Comparison of ENCODE assay signal across 25 mouse cellular contexts in genomic region chr6:56367257-56367656, GRCm38 (mm10).
"Had no signal": no experiment of that assay in that cellular context is flagged by ENCODE, and none has a peak within 500 bp of the region (broad histone marks: within the 10 kb centered on the region; RNA-seq: fewer than 3 reads in every experiment).

No protein-coding gene starts in this region.

- DNase-seq: gastrocnemius, adult 2 months; gastrocnemius, postnatal 10 days; gastrocnemius, postnatal 25 days; heart, adult 18-20 months; heart, postnatal 10 days; heart, postnatal 36 days; kidney, adult 11 months; kidney, adult 2 months; kidney, adult 9 months; kidney, postnatal 14 days; kidney, postnatal 36 days; layer of hippocampus, adult 9-11 months; layer of hippocampus, postnatal 36 days; left cerebral cortex, postnatal 4 days had no signal

- H3K36me3 ChIP-seq: heart, embryonic 10.5 days; heart, embryonic 12.5 days; hindbrain, embryonic 13.5 days; hindbrain, embryonic 15.5 days; kidney, embryonic 15.5 days; limb, embryonic 13.5 days; limb, embryonic 15.5 days; liver, embryonic 12.5 days had no signal

- H3K27me3 ChIP-seq: hindbrain, embryonic 13.5 days; hindbrain, embryonic 15.5 days had no signal

- H3K27ac ChIP-seq: gastrocnemius, adult 2 months; heart, embryonic 10.5 days; hindbrain, embryonic 13.5 days; hindbrain, embryonic 15.5 days; hindbrain, postnatal 0 days; kidney, embryonic 15.5 days; kidney, postnatal 0 days; limb, embryonic 13.5 days; limb, embryonic 15.5 days; liver, embryonic 12.5 days; liver, embryonic 14.5 days had no signal

- H3K4me3 ChIP-seq: gastrocnemius, adult 2 months; heart, embryonic 10.5 days; heart, embryonic 12.5 days; hindbrain, embryonic 13.5 days; hindbrain, embryonic 15.5 days; kidney, embryonic 15.5 days; limb, embryonic 13.5 days; limb, embryonic 15.5 days; liver, embryonic 12.5 days had no signal

- H3K9ac ChIP-seq: heart, embryonic 12.5 days; hindbrain, embryonic 13.5 days; hindbrain, embryonic 15.5 days; kidney, embryonic 15.5 days; limb, embryonic 13.5 days; limb, embryonic 15.5 days; liver, embryonic 12.5 days; liver, embryonic 14.5 days had no signal

- H3K4me2 ChIP-seq: heart, embryonic 12.5 days; hindbrain, embryonic 13.5 days; hindbrain, embryonic 15.5 days; kidney, embryonic 15.5 days; limb, embryonic 13.5 days; limb, embryonic 15.5 days; liver, embryonic 12.5 days had no signal

- H3K9me3 ChIP-seq: heart, embryonic 10.5 days; heart, embryonic 12.5 days; hindbrain, embryonic 13.5 days; hindbrain, embryonic 15.5 days; kidney, embryonic 15.5 days; limb, embryonic 13.5 days; limb, embryonic 15.5 days; liver, embryonic 12.5 days had no signal

- H3K4me1 ChIP-seq: liver, embryonic 12.5 days had no signal
